Comparison of ENCODE assay signal across 23 mouse cellular contexts in the genomic region with DNA sequence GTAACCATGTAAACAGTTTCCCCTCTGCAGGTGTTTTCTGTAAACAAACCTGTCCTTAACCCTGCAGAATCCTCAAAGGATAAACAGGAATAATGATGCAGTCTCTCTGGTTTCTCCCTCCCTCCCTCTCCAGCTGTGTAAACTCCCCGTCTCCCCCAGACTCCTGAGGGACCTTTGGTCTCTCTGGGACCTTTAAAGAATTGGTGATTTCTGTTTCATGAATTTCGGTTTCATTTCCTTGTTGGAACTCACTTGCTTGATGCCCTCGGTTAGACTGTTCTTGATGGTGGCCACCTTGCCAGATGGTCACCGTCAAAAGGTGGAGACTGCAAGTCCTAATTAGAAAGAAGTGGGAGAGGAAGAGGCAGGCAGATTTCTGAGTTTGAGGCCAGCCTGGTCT. TPM values are rescaled to one million over a fixed set of nuclear protein-coding genes. Genes with fewer than 3 reads are reported as not detected.
DNase-seq lines count a peak whose midpoint lies in the region; ATAC-seq and TF ChIP-seq lines count a peak whose summit lies in the region.
"Had no signal": no experiment of that assay in that cellular context is flagged by ENCODE, and none has a peak within 500 bp of the region (broad histone marks: within the 10 kb centered on the region; RNA-seq: fewer than 3 reads in every experiment).

No protein-coding gene starts in this region.

- peaks cover 7% of the 10 kb centered on the region for H3K4me1 ChIP-seq in spleen, adult 2 months (ENCODE audit: control insufficient read depth, insufficient read depth, insufficient read length)
- H3K4me1 ChIP-seq in intestine, postnatal 0 days (replicated peaks; ENCODE audit: control insufficient read depth, insufficient read depth, low read length): no peaks in the 10 kb centered on the region
- H3K4me1 ChIP-seq: forebrain, embryonic 10.5 days; hindbrain, embryonic 12.5 days; hindbrain, embryonic 15.5 days had no signal

- 25% methylated on average over 4 of the region's 4 CpGs for WGBS in spleen, adult 2 months
- 40% methylated on average over 4 of the region's 4 CpGs for WGBS in intestine, postnatal 0 days

- H3K9me3 ChIP-seq in intestine, postnatal 0 days (ENCODE audit: control insufficient read depth): no peaks in the 10 kb centered on the region
- H3K9me3 ChIP-seq: forebrain, embryonic 10.5 days; hindbrain, embryonic 12.5 days; hindbrain, embryonic 15.5 days had no signal

- no peak for TF ChIP-seq POLR2A in spleen, adult 2 months (IDR thresholded peaks at IDR 0.05; ENCODE audit: low read depth, low read length)

- no peaks in the 10 kb centered on the region for H3K36me3 ChIP-seq in spleen, adult 2 months (ENCODE audit: control insufficient read depth, insufficient read depth, low read length)
- H3K36me3 ChIP-seq in intestine, postnatal 0 days (ENCODE audit: control insufficient read depth, insufficient read depth): no peaks in the 10 kb centered on the region
- no peaks in the 10 kb centered on the region for H3K36me3 ChIP-seq in splenic B cell, adult 2 months (ENCODE audit: control insufficient read depth, insufficient read depth, low read length, poor library complexity, severe bottlenecking)
- H3K36me3 ChIP-seq: forebrain, embryonic 10.5 days; hindbrain, embryonic 12.5 days; hindbrain, embryonic 15.5 days had no signal

- no peak overlapping the region for H3K9ac ChIP-seq in intestine, postnatal 0 days (ENCODE audit: low read depth, low read length)
- H3K9ac ChIP-seq: forebrain, postnatal 0 days; hindbrain, embryonic 12.5 days; hindbrain, embryonic 15.5 days had no signal

- no peak for TF ChIP-seq CTCF in spleen, adult 2 months (IDR thresholded peaks at IDR 0.05; ENCODE audit: extremely low read depth, insufficient read depth, insufficient read length, insufficient replicate concordance)
- TF ChIP-seq CTCF in intestine, postnatal 0 days (IDR thresholded peaks at IDR 0.05; ENCODE audit: low read depth): no peak

- DNase-seq in heart, adult 11 months: peak; percentile 39
- no peak for DNase-seq in heart, adult 9 months (ENCODE audit: low spot score in 2 of 2)
- DNase-seq in spleen, adult 2 months (ENCODE audit: low read depth in 1 of 2, low spot score in 2 of 2): peak in 1 of 2 experiments; percentile 33
- no peak for DNase-seq in spleen, postnatal 14 days (ENCODE audit: low spot score in 2 of 2)
- DNase-seq in splenic B cell, adult 2 months (ENCODE audit: low read depth, low spot score): peak; percentile 58
- DNase-seq in kidney, postnatal 10 days: no peak
- no peak for DNase-seq in retina, postnatal 1 day
- DNase-seq: adrenal gland, adult 8-10 months; adrenal gland, postnatal 25 days; cerebellum, adult 18-20 months; cerebellum, adult 9-10 months; cerebellum, postnatal 14 days; forebrain, postnatal 0 days; gastrocnemius, adult 2 months; gastrocnemius, postnatal 25 days had no signal

- no peaks in the 10 kb centered on the region for H3K27me3 ChIP-seq in spleen, adult 2 months (ENCODE audit: control insufficient read depth, insufficient read depth, low read length)
- no peaks in the 10 kb centered on the region for H3K27me3 ChIP-seq in intestine, postnatal 0 days (replicated peaks; ENCODE audit: control insufficient read depth, insufficient read depth, low read length)
- no peaks in the 10 kb centered on the region for H3K27me3 ChIP-seq in splenic B cell, adult 2 months (ENCODE audit: control insufficient read depth, insufficient read depth, low read length, poor library complexity, severe bottlenecking)
- H3K27me3 ChIP-seq: hindbrain, embryonic 12.5 days; hindbrain, embryonic 15.5 days had no signal

- peak overlapping the region; percentile 67 for H3K27ac ChIP-seq in spleen, adult 2 months (ENCODE audit: insufficient read depth, low read length)
- no peak overlapping the region for H3K27ac ChIP-seq in intestine, postnatal 0 days (ENCODE audit: low read depth, low read length)
- H3K27ac ChIP-seq: forebrain, embryonic 10.5 days; gastrocnemius, adult 2 months; hindbrain, embryonic 12.5 days; hindbrain, embryonic 15.5 days had no signal

- peak; percentile 68; the same call in 1 of the 2 replicates for ATAC-seq in intestine, postnatal 0 days
- ATAC-seq: activated CD4-positive, CD25-positive, alpha-beta regulatory T cell, adult 4 months; CD4-positive, CD25-positive, alpha-beta regulatory T cell, adult 4 months; forebrain, embryonic 14.5 days; forebrain, postnatal 0 days had no signal

- H3K4me2 ChIP-seq in intestine, postnatal 0 days (replicated peaks; ENCODE audit: low read depth): no peak overlapping the region
- H3K4me2 ChIP-seq: heart, embryonic 11.5 days; hindbrain, embryonic 12.5 days; hindbrain, embryonic 15.5 days had no signal

- no peak overlapping the region for H3K4me3 ChIP-seq in spleen, adult 2 months (ENCODE audit: extremely low read depth, insufficient read depth, insufficient read length)
- H3K4me3 ChIP-seq in intestine, postnatal 0 days (ENCODE audit: low read depth, low read length): no peak overlapping the region
- H3K4me3 ChIP-seq: forebrain, embryonic 10.5 days; gastrocnemius, adult 2 months; hindbrain, embryonic 12.5 days; hindbrain, embryonic 15.5 days had no signal

RNA-seq across cellular contexts. Expression of gene Zdhhc14, which starts 8.9 kb away (rescaled TPM):
- polyA plus RNA-seq in spleen, adult 2 months (2012; rRNA removed): 5.7 and 7.2 TPM in 2 replicates
- polyA plus RNA-seq in intestine, postnatal 0 days (2015; fragmentation: Nextera tagmentation; extraction: Ambion mirVana): 1.3 and 1.4 TPM in 2 replicates

RNA-seq across cellular contexts. Expression of gene Tmem242, which starts 43.4 kb away (rescaled TPM):
- 3.2 TPM in 2 replicates for polyA plus RNA-seq in spleen, adult 2 months (2012; rRNA removed)
- 90.3 and 90.7 TPM in 2 replicates for polyA plus RNA-seq in intestine, postnatal 0 days (2015; fragmentation: Nextera tagmentation; extraction: Ambion mirVana)

Comparison
In these comparisons a context has a peak if more than half of its experiments do, and no peak if none do; other contexts are left out.
1. DNase-seq: peak in heart, adult 11 months (single experiment) and splenic B cell, adult 2 months (single experiment); none in heart, adult 9 months (0 of 2), spleen, postnatal 14 days (0 of 2), kidney, postnatal 10 days (single experiment) and retina, postnatal 1 day (single experiment).
2. RNA of gene Tmem242, which starts 43.4 kb away (polyA plus RNA-seq): 90.3 to 90.7 TPM in intestine, postnatal 0 days; 3.2 TPM in spleen, adult 2 months; every median in the first group is over 10 times any median in the second.